Mouse (Mus musculus) forebrain, postnatal 0 days (tissue): ENCODE measurements around the gene Ccdc180. TPM values are rescaled to one million over a fixed set of nuclear protein-coding genes. Genes with fewer than 3 reads are reported as not detected.

Experiments
- ATAC-seq: fragments of 200-750 bp; cut with Nextera tagmentation; 2 replicates; pipeline ENCODE4 v1.8.0; 2017; ENCODE audit warnings: mild to moderate bottlenecking, moderate library complexity
- DNase-seq: peaks from one replicate; pipeline ENCODE4 v3.0.0-alpha.2; 2015
- H3K27ac ChIP-seq: fragments of 300-500 bp; sonication (generic); 2 replicates; pipeline ENCODE4 v1.5.1; 2014; ENCODE audit warnings: low read depth, mild to moderate bottlenecking, antibody characterized with exemption, low read length, moderate library complexity, mixed read lengths
- H3K27me3 ChIP-seq: fragments of 300-500 bp; sonication (generic); 2 replicates; pipeline ENCODE4 v1.6.1; 2014; ENCODE audit warnings: mild to moderate bottlenecking, low read length, mixed read lengths; ENCODE audit not compliant: insufficient read depth
- H3K36me3 ChIP-seq: fragments of 300-500 bp; sonication (generic); 2 replicates; pipeline ENCODE4 v1.6.1; 2014; ENCODE audit warnings: mild to moderate bottlenecking, moderate library complexity; ENCODE audit not compliant: insufficient read depth
- H3K4me1 ChIP-seq: fragments of 300-500 bp; sonication (generic); 2 replicates; pipeline ENCODE4 v1.6.1; 2014; ENCODE audit warnings: antibody characterized with exemption; ENCODE audit not compliant: insufficient read depth
- H3K4me2 ChIP-seq: fragments of 300-500 bp; sonication (generic); 2 replicates; pipeline ENCODE4 v1.6.1; 2014; ENCODE audit warnings: low read depth, mild to moderate bottlenecking, moderate library complexity
- H3K4me3 ChIP-seq: fragments of 300-500 bp; sonication (generic); 2 replicates; pipeline ENCODE4 v1.5.1; 2014; ENCODE audit warnings: low read depth, low read length, mixed read lengths
- H3K9ac ChIP-seq: fragments of 300-500 bp; sonication (generic); 2 replicates; pipeline ENCODE4 v1.6.1; 2014; ENCODE audit warnings: mild to moderate bottlenecking
- H3K9me3 ChIP-seq: fragments of 300-500 bp; sonication (generic); 2 replicates; pipeline ENCODE4 v1.6.1; 2016; ENCODE audit warnings: low read length
- CTCF ChIP-seq: sonication (generic); IDR thresholded peaks from 2 replicates; pipeline ENCODE4 v1.5.1; 2016; ENCODE audit warnings: antibody characterized with exemption, control low read depth, low read depth
- WGBS: fragments of 180-500 bp; shearing (Covaris S2); extraction: QIAGEN DNeasy Blood & Tissue Kit; methylation state at CpG from one replicate; pipeline ENCODE4 v1.1.7; 2014; 5-methylcytosine and 5-hydroxymethylcytosine counted together
- polyA plus RNA-seq: library from polyadenylated mRNA; unstranded; fragments of >200 nt; fragmentation: Nextera tagmentation; extraction: Ambion mirVana; gene quantifications from 2 replicates; pipeline ENCODE4 v1.2.1, GENCODE M21; 2015
- total RNA-seq: library from RNA; depleted of rRNA; stranded (reverse); fragments of >200 nt; gene quantifications from 2 replicates; pipeline ENCODE4 v1.2.3, GENCODE M21; 2014

Gene Ccdc180
- total and polyA plus RNA-seq, 2 experiments from 2014 or later = 0.51 to 0.76 TPM

DNA sequence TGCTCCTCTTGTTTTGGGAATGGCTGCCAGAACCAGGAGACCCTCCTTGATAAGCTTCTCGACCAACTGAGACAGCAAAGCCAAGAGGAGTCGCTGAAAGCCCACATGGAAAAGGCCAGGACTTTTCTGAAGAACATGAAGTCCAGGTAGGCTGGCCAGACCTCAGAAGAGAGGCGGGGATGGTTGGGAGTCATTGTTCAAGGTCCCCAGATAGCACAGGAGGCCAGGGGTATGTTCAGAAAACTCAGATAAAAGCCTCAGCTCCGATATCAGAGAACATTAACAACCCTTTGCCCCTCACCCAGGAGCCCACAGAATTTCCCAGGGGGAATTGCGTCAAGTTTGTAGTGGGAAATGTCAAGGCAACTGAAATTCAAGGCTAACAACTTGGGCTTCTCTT, 21.2 kb downstream of the Ccdc180 start:
- no peak overlapping the region for H3K4me2 ChIP-seq
- TF ChIP-seq CTCF = no peak
- DNase-seq (no peak), ATAC-seq (no peak)
- no peaks in the 10 kb centered on the region for H3K4me1 ChIP-seq
- H3K27me3 ChIP-seq = no peaks in the 10 kb centered on the region
- H3K9me3 ChIP-seq = no peaks in the 10 kb centered on the region
- H3K4me3 ChIP-seq = no peak overlapping the region
- no peaks in the 10 kb centered on the region for H3K36me3 ChIP-seq
- no peak overlapping the region for H3K9ac ChIP-seq
- H3K27ac ChIP-seq = no peak overlapping the region
- WGBS = 83% methylated on average over 5 of the region's 5 CpGs

DNA sequence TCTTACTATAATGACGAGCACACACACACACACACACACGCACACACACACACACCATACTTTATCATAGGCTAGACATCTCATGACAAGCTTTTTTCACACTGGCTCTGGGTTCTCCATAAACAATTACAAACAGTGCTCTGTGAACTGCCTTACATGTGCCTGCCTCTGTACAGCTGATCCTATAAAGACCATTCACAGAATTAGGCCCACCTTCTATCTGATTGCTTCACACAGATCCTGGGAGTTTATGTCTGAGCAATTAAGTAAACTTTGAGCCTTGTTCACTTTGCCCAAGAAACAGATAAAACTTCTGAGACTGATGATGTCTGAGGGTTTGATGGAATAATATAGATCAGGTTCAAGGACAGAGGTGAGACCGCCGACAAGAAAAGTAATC, 21.8 kb downstream of the Ccdc180 start:
- Histone ChIP-seq H3K27ac (no peak overlapping the region), H3K27me3 (no peaks in the 10 kb centered on the region), H3K4me1 (no peaks in the 10 kb centered on the region), H3K9me3 (no peaks in the 10 kb centered on the region), H3K4me3 (no peak overlapping the region), H3K36me3 (no peaks in the 10 kb centered on the region), H3K9ac (no peak overlapping the region), H3K4me2 (no peak overlapping the region)
- DNase-seq = no peak
- TF ChIP-seq CTCF = no peak
- WGBS = 90% methylated on average over 4 of the region's 4 CpGs
- ATAC-seq = no peak

DNA sequence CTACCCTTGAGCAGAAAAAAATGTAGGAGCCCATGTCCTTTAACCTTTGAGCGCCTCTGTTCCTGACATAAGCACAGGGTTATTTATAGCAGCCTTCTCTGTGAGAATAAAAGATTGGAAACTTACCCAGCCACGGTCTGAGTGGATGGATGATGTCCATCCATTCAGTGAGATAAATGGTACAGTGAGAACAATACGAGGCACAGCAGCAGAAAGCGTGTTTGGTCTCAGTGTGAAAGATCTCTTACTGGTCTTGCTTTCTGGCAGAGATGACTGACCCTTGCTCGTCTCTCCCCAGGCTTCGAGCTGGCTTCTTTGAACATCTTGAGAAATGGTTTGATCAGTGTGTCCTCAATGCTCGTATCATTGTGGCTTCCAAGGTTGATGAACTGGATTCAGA, 27.0 kb downstream of the Ccdc180 start:
- DNase-seq (no peak), ATAC-seq (no peak)
- 77% methylated on average over 7 of the region's 7 CpGs for WGBS
- Histone ChIP-seq H3K9me3 (no peaks in the 10 kb centered on the region), H3K27me3 (no peaks in the 10 kb centered on the region), H3K36me3 (no peaks in the 10 kb centered on the region), H3K27ac (no peak overlapping the region), H3K4me1 (no peaks in the 10 kb centered on the region), H3K4me2 (no peak overlapping the region), H3K9ac (no peak overlapping the region), H3K4me3 (no peak overlapping the region)
- TF ChIP-seq CTCF = no peak

DNA sequence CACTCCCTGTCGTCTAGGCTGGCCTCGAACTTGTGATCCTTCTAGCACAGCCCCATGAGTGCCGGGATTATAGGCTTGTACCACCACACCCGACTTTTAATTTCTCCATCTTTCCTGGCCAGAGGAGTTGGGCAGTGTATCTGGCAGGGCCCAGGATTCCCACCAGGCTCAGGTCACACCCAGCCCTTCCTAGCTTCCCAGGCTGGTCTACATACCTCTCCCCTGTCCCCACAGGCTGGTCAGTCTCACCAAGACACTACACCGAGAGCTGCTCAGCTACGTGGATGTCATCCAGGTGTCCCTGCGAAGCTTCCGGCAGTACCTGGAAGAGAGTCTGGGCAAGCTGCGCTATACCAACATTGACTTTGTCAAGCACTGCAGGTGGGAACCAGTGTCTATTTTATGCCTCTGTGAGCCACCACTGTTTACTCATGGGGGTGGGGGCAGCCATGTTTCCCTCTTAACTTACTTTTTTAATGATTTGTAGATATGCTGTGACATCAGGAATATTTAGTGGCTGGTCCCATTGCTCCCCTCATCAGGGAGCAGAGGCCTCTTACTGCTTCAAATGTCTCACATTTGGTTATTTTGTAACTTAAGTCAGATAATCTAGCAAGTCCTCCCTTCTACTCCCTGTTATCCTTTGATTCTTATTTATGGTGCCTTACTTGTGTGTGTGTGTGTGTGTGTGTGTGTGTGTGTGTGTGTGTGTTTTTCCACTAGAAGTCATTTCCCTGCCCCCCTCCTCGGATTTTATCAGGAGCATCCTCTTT, 31.7 kb downstream of the Ccdc180 start:
- H3K9me3 ChIP-seq = no peaks in the 10 kb centered on the region
- no peak for TF ChIP-seq CTCF
- no peak overlapping the region for H3K4me2 ChIP-seq
- H3K36me3 ChIP-seq = no peaks in the 10 kb centered on the region
- ATAC-seq (no peak), DNase-seq (no peak)
- H3K27me3 ChIP-seq = no peaks in the 10 kb centered on the region
- no peak overlapping the region for H3K4me3 ChIP-seq
- WGBS = 87% methylated on average over 10 of the region's 10 CpGs
- H3K9ac ChIP-seq = no peak overlapping the region
- no peaks in the 10 kb centered on the region for H3K4me1 ChIP-seq
- H3K27ac ChIP-seq = no peak overlapping the region

DNA sequence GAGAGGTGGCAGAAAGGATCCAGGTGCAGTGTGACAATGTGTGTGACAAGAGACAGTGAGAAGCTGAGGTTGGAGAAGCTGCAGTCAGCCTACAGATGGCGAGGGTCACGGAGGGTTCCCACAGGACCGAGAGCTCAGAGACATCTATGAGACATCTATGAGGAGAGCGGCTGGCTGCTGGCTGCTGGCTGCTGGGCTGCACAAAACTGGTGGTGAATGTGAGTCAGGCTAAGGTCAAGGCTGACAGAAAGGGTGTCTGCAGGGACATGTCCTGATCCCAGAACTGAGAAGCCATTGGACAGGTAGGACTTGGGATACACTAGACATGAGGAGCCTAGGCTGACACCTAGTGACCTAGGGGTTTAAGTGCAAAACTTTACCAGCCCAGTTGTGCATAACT, 33.9 kb downstream of the Ccdc180 start:
- H3K9ac ChIP-seq = no peak overlapping the region
- H3K4me3 ChIP-seq = no peak overlapping the region
- DNase-seq = no peak
- H3K9me3 ChIP-seq = no peaks in the 10 kb centered on the region
- 89% methylated on average over 4 of the region's 4 CpGs for WGBS
- H3K27ac ChIP-seq = no peak overlapping the region
- no peaks in the 10 kb centered on the region for H3K4me1 ChIP-seq
- H3K36me3 ChIP-seq = no peaks in the 10 kb centered on the region
- no peak for TF ChIP-seq CTCF
- H3K4me2 ChIP-seq = no peak overlapping the region
- H3K27me3 ChIP-seq = no peaks in the 10 kb centered on the region
- ATAC-seq = no peak

DNA sequence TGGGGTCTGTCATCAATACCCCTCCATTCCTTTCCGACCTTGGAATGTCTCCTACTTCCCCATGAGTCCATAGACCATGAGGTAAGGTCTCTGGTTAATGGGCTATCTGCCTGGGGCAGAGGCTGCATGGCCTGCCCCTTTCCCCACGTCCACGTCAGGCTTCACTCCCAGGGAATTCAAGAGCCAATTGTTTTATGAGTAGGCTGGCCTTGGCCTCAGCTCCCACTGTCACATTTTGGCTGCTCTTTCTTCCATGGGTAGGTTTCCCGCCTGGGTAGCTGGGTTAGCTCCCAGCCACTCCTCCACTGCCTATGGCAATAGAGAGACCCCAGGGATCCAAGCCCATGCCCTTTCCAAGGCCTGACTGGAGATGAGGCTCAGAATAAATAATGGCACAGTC, 38.5 kb downstream of the Ccdc180 start:
- no peak for TF ChIP-seq CTCF
- no peak overlapping the region for H3K4me3 ChIP-seq
- no peak overlapping the region for H3K27ac ChIP-seq
- H3K4me1 ChIP-seq = no peaks in the 10 kb centered on the region
- no peaks in the 10 kb centered on the region for H3K36me3 ChIP-seq
- no peak overlapping the region for H3K9ac ChIP-seq
- WGBS = 72% methylated on average over 4 of the region's 4 CpGs
- H3K27me3 ChIP-seq = no peaks in the 10 kb centered on the region
- H3K9me3 ChIP-seq = no peaks in the 10 kb centered on the region
- no peak for ATAC-seq
- no peak overlapping the region for H3K4me2 ChIP-seq
- no peak for DNase-seq

DNA sequence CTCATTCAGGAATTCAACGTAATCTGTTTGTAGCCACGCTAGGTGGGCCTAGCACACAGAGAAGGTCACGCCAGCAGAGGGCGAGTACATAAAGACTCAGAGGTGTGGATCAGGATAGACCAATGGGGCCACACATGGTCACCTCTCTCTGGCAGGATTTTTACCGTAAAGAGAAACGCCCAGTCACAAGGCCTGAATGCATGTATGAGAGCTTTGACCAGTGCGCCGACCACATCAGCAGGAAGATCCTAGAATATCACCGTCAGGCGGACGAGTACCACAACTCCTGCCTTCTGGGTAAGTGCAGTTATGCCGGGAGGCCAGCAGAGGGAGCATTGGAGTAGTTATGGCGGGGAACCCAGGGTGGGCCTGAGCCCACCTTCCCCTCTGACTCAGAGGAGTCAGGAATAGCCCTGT, 51.5 kb downstream of the Ccdc180 start:
- Histone ChIP-seq H3K9me3 (no peaks in the 10 kb centered on the region), H3K36me3 (no peaks in the 10 kb centered on the region), H3K27me3 (no peaks in the 10 kb centered on the region), H3K27ac (no peak overlapping the region), H3K4me2 (no peak overlapping the region), H3K9ac (no peak overlapping the region), H3K4me1 (no peaks in the 10 kb centered on the region), H3K4me3 (no peak overlapping the region)
- ATAC-seq (peak; percentile 77), DNase-seq (peak; percentile 62)
- 28% methylated on average over 13 of the region's 13 CpGs for WGBS
- TF ChIP-seq CTCF = peak; percentile 84
